Mouse (Mus musculus) induced T-regulatory cell, adult 2 months (primary cell): ENCODE results near the gene Fam172a.

ENCODE experiments used
- DNase-seq: peaks from one replicate; pipeline ENCODE4 v3.0.0-alpha.2; 2012; ENCODE audit warnings: low read depth

Fam172a gene

DNA sequence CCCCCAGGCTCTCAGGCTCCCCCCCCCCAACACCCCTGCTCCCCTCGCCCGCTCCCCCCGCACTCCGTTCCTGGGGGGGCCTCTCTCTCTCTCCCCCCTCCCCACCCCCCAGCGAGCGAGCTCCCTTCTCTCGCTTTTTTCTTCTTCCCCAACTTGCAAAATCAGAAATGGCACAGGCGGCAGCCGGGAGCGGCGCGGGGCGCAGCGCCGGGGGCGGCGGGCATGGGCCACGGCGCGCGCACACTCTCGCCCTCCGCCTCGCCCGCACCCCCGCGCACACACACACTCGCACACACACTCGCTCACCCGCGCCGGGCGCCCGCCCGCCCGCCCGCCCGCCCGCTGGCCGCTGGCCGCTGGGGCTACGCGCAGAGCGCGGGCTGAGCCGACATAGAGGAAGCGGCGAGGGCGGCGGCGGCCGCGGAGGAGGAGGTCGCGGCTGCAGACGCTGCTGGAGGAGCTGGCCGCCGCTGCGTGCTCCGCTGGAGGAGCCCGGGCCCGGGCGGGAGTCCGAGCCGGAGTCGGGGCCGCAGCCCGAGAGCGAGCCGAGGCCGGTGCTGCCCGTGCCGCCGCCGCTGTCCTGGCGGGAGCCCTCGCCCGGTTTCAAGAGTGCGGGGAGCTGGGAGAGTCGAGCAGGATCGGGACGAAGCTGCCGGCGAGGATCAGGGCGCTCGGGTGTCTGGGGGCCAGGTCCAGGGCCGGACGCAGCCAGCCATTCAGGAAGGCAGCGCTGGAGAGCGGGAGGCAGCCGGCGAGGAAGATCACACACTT lies 497.2 kb downstream of the Fam172a start:
- no peak for DNase-seq

DNA sequence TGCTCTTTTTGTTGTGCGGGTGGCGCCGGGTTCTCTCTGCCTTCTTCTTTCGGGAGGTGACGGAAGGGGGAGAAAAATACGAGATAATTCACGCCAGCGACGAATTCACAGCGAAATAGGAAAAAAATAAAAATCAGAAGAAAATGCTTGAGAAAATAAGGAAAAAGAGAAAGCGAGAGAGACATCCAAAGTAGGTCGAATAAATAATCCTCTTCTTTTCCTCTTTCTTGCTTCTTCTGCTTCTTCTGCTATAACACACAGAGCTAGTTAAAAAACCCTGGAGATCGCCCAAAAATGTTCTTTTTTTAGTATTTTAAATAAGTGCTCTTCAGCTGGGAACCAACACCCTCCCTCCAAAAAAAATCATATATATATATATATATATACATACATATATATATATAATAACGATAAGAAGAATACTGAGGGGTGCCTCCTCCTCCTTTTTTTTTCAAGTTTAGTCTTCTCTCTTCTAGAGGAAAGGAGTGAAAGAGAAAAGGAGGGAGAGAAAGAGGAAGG lies 497.9 kb downstream of the Fam172a start, which contains the start of gene Nr2f1:
Gene Nr2f1, minus strand, starts transcription at position 116 of the 519 bp plus-strand sequence.
- no peak for DNase-seq

DNA sequence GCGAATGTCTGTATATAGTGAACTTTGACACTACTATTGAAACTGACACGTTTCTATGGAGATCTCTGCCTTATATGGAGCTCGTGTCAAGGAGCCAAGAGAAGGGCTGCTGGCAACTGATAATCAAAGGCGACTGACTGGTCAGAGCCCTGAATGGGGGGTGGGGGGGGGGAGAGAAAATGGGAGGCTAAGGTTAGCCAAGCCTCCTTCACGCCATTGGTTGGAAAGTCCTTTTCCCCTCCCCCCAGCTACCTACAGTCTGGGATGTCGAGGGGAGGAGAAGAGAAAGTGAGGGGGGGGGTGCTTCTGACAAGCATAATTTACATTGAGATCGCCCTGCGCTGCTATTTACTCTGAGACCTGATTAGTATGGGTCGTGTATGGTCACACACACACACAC lies 498.6 kb downstream of the Fam172a start:
- no peak for DNase-seq

DNA sequence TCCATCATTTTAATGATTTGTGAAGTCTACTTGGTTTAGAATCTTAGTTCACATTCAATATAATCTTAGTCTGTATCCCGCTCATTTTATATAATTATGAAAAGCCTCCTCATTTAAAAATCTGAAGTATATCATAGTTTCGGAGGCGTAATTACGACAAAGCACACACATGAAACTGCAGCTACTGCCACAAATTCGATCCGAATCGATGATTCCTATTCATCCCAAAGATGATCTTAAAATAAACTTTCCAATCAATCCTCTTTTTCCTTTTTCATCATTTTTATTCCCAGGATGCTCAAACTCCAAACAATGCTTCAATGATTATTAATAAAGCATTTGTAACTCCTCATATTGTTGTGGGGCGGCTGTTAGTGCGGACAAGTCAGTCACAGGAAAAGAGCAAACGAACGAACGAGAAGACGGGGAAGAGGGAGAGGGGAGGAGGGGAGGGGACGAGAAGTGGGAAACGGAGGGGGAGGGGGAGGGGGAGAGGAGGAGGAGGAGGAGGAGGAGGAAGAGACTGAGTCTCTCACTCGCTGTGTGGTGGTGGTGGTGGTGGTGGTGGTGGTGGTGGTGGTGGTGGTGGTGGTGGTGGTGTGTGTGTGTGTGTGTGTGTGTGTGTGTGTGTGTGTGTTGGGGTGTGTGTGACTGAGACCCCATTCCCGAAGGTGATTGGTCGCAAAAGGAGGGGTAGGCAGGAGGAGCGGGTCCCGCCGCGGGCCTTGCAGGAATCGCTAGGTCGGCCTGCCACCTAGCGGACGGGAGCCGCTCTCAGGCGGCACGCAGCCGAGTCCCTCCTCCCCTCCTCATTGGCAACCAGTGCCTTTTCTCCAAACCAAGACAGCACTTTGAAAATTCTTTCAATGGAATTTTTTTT lies 499.4 kb downstream of the Fam172a start:
- DNase-seq, result peak; percentile 52

DNA sequence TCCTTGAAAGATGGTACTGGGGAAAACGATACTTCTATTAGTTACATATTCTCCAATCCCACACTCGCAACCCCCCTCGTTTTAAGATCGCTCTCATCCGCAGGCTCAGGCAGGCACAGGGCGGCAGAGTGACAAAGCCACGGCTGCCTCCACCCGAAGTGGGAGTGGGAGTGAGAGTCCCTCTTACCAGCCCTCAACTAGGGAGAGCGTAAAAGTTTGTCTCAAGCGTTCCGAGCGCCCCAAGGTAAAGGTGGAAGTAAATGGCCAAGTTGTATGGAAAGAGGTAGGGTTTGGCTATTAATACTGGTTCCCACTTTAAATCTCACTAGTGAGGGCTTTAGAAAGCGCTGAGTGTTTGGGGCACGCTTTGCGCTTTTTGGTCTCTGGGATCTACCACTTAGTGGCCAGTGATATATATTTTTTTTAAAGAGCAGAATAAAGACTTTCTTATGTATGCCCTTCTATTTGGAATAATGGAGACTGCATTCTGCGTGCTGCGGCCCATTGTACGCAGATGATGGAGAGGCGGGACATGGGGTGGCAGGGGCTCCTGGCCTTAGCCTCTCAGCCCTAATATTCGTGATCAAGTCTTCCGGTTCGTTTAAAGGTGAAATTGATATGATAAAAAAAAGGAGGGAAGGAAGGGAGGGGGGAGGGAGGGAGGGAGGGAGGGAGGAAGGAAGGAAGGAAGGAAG lies 500.2 kb downstream of the Fam172a start:
- no peak for DNase-seq

DNA sequence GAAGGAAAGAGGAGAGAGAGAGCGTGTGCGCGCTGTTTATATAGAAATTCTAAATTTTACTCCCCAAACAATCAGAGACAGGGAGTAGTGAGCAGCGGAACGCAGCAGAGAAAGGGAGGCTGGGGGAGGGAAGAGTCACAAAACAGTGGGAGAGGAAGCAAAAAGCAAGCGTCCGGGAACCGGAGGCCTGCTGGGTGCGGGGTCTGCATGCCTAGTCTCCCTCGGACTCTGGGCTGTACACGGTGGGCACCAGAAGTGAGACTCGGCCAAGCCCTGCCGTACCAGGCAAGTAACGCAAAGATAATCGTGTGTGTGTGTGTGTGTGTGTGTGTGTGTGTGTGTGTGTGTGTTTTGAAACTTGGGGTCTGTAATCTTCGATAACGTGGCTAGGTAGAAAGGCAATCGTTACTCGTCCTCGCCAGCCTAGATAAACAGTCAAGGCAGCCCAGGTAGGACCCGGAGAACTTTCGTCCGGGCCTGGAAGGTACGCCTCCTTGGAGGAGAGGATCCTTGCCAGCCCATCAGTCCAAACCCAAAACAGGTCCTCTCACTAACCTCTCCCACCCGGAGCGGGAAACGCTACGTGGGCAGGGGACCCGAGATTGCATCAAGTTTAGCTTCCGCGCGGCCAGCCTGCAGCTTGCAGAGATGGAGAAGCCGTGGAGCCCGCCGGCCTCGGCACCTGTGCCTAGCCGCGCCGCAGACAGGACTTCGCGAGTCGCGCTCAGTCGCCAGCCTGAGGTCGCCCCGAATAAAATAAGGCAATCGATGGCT lies 500.9 kb downstream of the Fam172a start:
- DNase-seq, result no peak

DNA sequence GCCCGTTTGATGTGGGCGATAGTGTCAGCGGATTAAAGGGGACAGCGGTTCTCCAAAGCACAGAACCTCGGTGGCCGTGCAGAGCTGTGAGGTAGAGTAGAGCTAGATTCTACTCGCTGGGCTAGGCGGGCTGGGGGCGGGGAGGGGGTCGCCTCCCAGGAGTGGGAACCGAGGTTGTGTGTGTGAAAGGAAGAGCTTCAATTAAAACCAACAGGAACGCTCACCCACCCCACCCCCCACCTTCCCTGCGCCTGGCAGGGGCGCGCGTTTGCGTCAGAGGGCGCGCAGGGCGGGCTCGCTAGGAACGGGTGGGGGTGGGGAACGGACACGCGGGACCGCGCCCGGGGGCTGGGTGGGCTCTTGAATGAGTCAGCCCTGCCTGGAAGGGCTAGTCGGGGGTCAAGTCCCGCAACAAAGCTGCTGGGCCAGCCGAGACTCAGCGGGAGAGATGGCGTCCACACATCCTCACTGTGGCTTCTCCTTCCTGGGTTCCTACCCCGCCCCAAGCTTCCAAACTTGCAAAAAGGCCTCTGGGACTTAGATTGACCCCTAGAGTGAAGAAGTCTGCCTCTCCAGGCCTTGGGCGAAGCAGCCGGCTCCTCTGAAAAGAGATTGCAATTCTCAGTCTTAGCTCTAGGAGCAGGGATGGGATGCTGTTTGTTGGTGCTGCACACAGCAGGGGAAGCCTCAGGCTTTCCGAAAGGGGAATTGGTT lies 501.7 kb downstream of the Fam172a start:
- DNase-seq, result no peak

DNA sequence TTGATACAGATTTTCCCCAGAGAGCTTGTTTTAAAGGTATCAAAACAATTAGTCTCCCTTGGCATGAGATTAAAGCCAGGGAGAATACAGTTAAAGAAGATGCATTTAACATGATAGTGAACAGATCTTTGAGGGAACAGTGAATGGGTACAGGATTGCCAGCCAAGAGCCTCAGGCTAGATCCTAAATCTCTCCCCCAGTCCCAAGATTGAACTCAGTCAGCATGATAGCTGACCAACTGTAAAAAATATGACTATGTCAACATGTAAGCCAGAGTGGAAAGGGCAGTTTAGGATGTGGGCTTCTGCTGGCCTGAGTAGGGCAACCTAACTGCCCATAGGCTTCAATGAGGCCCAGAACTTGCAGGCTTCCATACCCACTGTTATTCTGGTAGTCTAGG lies 503.6 kb downstream of the Fam172a start:
- DNase-seq, result no peak

DNA sequence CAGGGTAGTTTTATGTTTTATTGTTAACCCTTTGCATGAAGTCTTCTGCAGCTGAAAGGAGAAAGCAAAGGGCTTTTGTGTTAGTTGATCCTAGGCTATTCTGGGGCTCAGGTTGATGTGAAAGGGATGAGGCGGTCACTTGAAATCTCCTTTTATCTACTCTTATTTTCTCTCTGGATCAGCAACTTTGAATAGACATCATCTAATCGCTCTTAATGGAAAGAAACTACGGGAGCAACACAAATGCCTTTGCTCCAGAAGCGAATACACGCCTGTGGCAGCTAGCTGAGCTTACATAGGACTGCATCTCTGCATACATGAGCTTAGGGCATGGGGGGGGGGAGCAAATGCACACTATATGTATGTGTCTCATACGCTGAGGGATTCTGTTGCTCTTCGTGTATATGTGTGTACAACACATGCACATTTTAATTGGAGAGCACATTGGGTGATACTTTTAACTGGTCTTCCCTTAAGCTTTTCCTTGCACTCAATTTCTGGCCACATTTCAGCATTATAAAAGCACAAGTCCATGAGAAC lies 505.1 kb downstream of the Fam172a start:
- no peak for DNase-seq

DNA sequence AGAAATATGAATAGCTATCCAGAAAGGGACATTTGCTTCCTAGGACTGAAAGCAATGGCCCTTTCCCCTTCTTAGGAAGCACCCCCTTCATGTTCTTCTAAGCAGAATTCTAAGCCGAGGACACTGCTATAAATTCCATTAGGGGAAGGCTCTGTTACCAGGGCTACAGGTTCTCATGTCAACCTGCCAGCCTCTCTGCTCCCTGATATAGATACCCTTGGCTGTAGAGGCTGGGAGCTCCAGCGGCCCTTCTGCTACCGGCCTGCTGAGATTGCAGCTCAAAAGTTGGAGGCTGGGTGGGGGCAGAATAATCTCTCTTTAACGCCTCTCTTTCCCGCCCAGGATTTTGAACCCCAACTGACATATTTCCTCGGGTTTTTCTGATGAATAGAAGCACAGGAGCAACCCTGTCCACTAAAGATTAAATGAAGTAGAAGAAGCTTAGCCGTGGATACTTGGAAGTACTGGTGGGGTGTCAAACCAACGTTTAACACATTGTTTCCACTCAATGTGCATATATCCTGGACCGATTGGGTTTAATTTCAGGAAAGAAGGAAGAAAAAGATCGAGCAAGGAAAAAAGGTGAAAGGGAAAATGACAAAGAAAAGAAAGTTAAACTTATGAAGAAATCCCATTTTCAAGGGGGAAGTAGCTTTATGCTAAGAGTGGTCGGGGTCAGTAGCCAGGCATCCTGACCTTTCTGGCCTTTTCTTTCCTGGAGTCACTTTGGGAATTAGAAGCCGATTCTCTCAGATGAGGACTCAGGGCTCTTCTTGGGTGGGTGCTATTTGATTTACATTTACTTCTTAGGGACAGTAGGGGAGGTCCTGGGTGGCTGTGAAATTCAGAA lies 506.2 kb downstream of the Fam172a start:
- no peak for DNase-seq

DNA sequence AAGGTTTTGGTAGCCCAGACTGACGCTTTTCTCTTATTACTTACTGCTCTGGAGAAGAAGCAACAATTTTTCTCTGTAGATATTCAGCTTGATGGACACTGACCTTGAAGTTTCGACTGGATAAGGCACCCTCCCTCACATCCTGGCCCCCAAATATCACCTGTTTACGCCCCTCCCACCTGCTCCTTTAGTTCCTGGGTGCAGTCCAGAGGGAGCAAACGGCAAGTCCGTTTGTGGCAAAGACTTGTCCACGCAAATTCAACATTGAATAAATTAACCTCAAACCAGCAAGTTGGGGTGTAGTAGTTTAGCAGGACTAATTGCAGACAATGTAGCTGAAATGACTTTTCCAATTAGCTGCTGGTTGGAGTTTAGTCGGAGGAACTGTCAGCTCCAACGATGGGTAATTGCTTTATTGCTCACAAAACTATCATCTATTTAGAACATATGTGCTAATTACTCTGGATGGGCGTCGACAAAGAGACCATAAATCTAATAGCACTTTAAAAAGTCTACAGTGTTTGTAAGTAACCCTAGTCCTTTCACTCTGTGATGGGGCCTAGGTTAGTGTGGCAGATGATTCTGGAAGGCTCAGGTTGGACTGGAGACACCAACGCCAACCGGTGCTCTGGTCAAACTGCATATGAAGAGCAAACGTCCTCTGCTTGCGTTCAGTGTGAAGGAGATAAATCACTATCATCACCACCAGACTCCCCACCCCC lies 507.0 kb downstream of the Fam172a start:
- no peak for DNase-seq

DNA sequence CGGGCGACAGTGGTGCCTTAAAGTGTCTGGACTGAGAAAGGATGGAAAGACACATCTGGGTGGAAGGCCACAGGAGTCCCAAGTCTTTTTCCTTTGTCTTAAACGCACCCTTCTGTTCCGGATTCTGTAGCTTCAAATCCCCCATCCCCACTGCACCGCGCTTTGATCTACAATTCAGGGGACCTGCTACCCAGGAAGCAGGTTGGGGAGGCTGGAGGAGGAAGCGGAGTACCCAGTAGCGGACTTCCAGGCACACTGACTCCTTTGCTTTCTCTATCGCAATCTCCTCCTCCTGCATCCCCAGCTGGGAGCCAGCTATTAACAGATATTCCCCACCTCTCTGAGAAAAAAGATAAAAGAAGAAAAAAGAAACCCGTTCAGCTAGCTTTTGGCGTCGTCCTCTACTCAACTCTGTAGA lies 507.8 kb downstream of the Fam172a start:
- no peak for DNase-seq

DNA sequence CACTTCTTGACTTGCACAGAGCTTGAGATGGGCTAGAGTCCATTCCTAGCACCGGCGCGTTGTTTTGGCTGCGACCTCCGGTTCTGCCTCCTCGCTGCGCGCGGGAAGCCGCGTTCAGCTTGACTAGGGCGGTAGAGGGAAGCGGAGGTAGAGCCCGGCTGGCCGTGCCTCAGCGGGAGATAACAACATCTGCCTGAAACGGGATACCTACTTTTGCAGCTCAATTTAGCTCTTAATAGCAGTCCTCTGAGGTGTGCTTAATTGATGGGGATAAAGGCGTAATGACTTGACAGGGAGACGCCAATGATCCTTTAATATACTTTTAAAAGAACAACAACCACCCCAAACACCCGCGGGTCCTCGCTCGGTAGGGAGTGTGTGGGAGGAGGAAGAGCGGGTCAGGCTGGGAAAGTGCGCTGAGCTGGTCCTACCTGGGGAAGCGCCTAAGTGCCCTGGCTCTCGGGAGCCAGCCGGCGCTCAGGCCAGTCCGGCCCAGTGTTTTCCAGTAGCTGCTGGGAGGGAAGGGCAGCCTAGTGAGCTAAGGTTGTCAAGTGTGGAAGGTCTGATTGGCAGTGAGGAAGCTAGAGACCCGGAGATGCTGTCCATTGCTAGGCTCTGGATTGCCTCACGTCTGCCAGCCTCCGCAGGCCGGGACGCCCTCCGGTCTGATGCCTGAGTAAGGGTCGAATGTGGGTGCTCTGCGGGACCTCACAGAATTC lies 508.4 kb downstream of the Fam172a start:
- no peak for DNase-seq

DNA sequence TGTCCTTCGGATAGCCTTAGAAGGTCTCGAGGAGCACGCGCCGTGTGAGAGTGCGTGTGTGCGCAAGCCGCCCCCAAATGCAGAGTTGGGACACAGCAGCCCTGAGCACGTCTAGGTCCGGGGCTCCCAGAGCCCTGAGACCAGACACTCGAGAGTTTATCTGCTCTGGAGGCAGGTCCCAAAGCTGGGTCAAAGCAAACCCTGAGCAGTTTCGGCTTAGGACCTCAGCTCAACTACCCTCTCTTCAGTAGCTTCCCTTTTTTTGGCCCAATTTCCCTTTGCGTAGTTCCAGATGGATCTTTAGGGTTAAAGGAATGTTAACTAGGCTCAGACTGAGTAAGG lies 508.9 kb downstream of the Fam172a start:
- no peak for DNase-seq

DNA sequence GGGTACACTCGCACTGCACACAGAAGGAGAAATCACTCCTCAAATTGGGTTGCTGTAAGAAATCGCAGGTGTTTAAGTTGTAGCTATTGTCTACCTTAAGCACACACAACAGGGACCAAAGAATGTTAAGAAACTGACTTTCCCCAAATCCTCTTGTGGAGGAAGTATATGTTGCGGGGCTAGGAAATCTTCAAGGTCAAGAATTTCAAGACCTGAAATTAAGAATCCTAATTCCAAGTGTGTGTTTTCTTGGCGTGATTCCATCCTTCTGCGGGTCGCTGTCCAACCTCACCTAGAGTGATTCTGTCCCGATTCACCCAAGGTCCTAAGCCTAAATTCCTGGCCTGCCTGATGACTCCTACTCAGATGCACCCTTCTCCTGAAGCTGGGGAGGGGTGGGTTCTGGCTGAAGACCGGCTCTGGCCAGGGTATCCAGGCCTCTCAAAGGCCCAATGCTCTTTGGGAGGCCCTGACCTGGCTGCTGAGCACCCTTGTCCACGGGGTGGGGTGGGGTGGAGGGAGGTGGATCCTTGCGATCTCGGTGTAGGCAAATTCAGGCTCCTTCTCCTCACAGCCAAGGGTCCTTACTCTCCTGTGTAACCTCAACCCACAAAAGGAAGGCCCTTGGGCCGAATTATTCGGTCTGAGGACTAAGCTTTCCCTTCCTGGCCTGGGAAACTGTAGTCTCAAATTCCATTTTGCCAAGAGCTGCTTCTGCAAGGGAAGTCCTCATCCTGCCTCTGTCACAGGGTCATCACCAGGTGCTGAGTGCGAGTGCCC lies 509.6 kb downstream of the Fam172a start:
- no peak for DNase-seq

DNA sequence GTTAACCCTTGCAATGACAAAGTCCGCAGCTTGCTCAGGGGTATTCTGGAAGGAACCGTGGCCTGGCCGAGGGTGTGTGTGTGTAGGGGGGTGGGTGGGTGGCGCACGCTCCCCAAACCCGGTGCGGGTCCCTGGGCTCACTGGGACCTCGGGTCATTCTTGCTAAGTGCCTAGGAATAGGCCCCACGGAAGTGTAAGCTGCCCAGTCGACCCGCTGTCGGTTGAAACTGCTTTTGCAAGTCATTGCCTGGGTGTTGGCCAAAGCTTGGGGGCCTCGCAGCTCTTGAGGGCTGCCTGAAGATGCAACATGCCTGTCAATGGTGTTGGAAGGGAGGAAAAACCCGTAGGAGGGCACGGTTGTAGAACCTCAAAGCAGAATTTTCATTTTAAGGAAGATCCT lies 510.3 kb downstream of the Fam172a start:
- no peak for DNase-seq

DNA sequence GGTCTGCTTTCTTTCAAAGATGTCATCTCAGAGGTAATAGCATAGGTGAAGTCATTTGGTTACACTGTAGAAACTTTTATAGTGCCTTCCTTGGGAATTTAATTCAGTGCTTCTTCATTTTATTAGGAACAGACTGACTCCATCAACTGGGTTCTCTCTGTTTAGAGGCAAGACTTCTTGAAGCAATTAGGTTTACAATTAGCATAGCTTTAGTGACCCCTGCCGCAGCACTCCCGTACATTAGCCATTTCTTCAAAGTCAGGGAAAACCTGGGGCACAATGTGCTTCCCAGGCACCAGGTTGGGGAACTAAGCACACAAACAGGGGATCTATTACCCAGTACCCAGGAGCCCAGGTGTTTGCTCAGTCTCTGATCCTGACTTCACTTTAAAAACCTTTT lies 511.3 kb downstream of the Fam172a start:
- no peak for DNase-seq

DNA sequence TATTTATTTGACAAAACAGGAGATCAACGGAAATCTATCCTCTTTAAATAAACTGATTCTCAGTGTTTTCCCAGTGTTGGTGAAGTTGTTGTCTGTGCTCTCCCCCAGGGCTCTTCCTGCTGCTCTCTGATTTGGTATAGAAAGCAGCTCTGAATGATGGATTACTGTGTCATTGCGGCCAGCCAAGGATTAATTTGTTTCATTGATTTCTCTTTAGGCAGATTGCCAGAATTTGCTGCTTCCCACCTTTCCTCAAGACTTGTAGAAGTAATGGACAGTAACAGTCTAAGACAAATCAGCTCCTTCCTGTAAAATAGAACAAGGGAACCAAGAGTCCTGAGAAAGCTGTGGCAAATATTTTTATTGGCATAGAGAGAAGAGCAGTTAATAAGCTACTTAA lies 513.4 kb downstream of the Fam172a start:
- DNase-seq, result no peak
